Mouse (Mus musculus) heart, embryonic 12.5 days (tissue): Measurements from ENCODE around the gene Gys2. TPM values are rescaled to one million over a fixed set of nuclear protein-coding genes. Genes with fewer than 3 reads are reported as not detected.

Experiments used
- ATAC-seq: fragments of 200-750 bp; cut with Nextera tagmentation; 2 replicates; pipeline ENCODE4 v1.8.0; 2017; ENCODE audit warnings: moderate TSS enrichment, moderate library complexity; ENCODE audit not compliant: insufficient number of reproducible peaks, low FRiP score
- H3K27ac ChIP-seq: fragments of 300-500 bp; sonication (generic); 2 replicates; pipeline ENCODE4 v1.5.1; 2016; ENCODE audit warnings: mild to moderate bottlenecking, moderate library complexity; ENCODE audit not compliant: poor library complexity, severe bottlenecking
- H3K27me3 ChIP-seq: fragments of 300-500 bp; sonication (generic); replicated peaks from 2 replicates; pipeline ENCODE4 v1.6.1; 2016; ENCODE audit warnings: mild to moderate bottlenecking, moderate library complexity
- H3K36me3 ChIP-seq: fragments of 300-500 bp; sonication (generic); 2 replicates; pipeline ENCODE4 v1.6.1; 2016; ENCODE audit warnings: mild to moderate bottlenecking, moderate library complexity
- H3K4me1 ChIP-seq: fragments of 300-500 bp; sonication (generic); replicated peaks from 2 replicates; pipeline ENCODE4 v1.6.1; 2016; ENCODE audit warnings: mild to moderate bottlenecking
- H3K4me2 ChIP-seq: fragments of 300-500 bp; sonication (generic); 2 replicates; pipeline ENCODE4 v1.6.1; 2016; ENCODE audit warnings: mild to moderate bottlenecking, moderate library complexity
- H3K4me3 ChIP-seq: fragments of 300-500 bp; sonication (generic); 2 replicates; pipeline ENCODE4 v1.5.1; 2016; ENCODE audit warnings: mild to moderate bottlenecking
- H3K9ac ChIP-seq: fragments of 300-500 bp; sonication (generic); 2 replicates; pipeline ENCODE4 v1.6.1; 2016; ENCODE audit warnings: mild to moderate bottlenecking, moderate library complexity
- H3K9me3 ChIP-seq: fragments of 300-500 bp; sonication (generic); replicated peaks from 2 replicates; pipeline ENCODE4 v1.6.1; 2016; ENCODE audit warnings: mild to moderate bottlenecking, moderate library complexity
- WGBS: fragments of 180-500 bp; shearing (Covaris S2); methylation state at CpG from one replicate; pipeline ENCODE4 v1.1.7; 2016; 5-methylcytosine and 5-hydroxymethylcytosine counted together
- polyA plus RNA-seq: library from polyadenylated mRNA; unstranded; fragments of >200 nt; fragmentation: Nextera tagmentation; extraction: Ambion mirVana; gene quantifications from 2 replicates; pipeline ENCODE4 v1.2.1, GENCODE M21; 2016

The Gys2 gene
- polyA plus RNA-seq, 1 experiment from 2014 or later: 0.40 TPM

DNA sequence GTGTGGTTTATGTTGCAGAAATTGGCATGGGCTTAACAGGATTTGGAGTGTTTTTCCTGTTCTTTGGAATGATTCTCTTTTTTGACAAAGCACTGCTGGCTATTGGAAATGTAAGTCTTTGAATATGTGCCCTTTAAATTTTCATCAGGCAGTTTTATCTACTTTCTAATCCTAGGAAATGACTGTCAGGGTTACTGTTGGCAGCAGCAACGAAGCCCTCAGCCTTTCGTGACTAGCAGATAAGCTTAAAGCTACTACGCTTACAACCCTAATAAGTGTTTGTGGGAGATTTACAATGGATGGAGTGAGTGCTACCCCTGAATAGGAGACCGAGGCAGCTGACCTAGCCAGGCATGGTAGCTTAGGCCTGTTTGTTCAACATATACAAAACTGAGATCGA is 80.6 kb downstream of the Gys2 start:
- Histone ChIP-seq H3K9me3 (no peaks in the 10 kb centered on the region), H3K4me2 (no peak overlapping the region), H3K36me3 (peaks cover 39% of the 10 kb centered on the region), H3K4me3 (no peak overlapping the region), H3K9ac (peak overlapping the region; percentile 10; the same call in 1 of the 2 replicates), H3K4me1 (peaks cover 27% of the 10 kb centered on the region), H3K27ac (no peak overlapping the region), H3K27me3 (no peaks in the 10 kb centered on the region)
- 54% methylated on average over 5 of the region's 5 CpGs for WGBS
- ATAC-seq: no peak

DNA sequence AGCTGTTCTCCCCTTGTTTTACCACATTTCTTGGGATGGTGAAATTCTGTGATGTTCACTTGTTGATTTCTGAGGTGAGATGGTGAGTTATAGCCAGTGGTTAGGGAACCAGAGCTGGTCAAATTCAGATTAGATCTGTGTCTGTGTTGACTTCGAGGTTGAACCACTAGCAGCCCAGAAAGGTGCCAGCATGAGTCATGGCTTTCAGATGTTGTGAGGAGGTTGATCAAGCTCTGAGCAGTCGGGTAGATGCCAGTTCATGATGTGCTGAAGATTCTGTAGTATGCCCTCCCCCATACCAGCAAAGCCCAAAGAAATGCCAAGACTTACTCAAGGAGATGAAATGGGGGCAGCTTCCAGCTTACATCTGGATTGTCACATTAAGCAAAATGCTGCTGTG is 83.8 kb downstream of the Gys2 start:
- ATAC-seq: no peak
- no peak overlapping the region for H3K4me2 ChIP-seq
- peaks cover 13% of the 10 kb centered on the region for H3K36me3 ChIP-seq
- no peak overlapping the region for H3K9ac ChIP-seq
- H3K4me1 ChIP-seq: peaks cover 31% of the 10 kb centered on the region
- no peak overlapping the region for H3K27ac ChIP-seq
- H3K4me3 ChIP-seq: no peak overlapping the region
- WGBS: 77% methylated on average over 2 of the region's 2 CpGs
- H3K27me3 ChIP-seq: no peaks in the 10 kb centered on the region
- no peaks in the 10 kb centered on the region for H3K9me3 ChIP-seq

DNA sequence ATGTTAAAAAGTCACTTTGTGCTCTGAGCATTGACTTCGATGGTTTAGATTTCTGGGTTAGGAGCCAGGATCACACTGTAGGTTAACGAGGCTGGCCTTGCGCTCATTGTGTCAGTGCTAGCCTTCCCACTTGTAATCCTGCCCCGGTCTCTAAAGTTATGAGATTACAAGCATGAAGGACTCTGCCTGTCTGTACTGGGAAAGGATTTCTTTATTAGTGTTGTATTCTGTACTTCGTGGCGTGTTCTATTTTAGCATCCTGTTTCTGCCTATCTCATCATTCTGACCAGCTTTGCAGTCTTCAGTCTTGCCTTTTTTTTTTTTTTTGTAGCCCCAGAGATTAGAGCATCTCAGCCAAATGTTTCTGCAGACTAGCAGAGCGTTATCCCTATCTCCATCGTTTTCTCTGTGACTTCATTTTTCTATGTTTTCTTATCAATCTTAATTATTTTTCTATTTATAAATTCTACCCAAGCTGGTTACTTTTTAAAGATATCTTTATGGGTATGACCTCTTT is 85.1 kb downstream of the Gys2 start:
- no peaks in the 10 kb centered on the region for H3K9me3 ChIP-seq
- WGBS: 12% methylated on average over 8 of the region's 8 CpGs
- H3K9ac ChIP-seq: peak overlapping the region; percentile 84
- no peak for ATAC-seq
- H3K27me3 ChIP-seq: no peaks in the 10 kb centered on the region
- no peak overlapping the region for H3K27ac ChIP-seq
- H3K4me2 ChIP-seq: peak overlapping the region; percentile 91
- H3K4me3 ChIP-seq: peak overlapping the region; percentile 98
- H3K36me3 ChIP-seq: peaks cover 1% of the 10 kb centered on the region; the same call in 1 of the 2 replicates
- H3K4me1 ChIP-seq: peaks cover 31% of the 10 kb centered on the region

DNA sequence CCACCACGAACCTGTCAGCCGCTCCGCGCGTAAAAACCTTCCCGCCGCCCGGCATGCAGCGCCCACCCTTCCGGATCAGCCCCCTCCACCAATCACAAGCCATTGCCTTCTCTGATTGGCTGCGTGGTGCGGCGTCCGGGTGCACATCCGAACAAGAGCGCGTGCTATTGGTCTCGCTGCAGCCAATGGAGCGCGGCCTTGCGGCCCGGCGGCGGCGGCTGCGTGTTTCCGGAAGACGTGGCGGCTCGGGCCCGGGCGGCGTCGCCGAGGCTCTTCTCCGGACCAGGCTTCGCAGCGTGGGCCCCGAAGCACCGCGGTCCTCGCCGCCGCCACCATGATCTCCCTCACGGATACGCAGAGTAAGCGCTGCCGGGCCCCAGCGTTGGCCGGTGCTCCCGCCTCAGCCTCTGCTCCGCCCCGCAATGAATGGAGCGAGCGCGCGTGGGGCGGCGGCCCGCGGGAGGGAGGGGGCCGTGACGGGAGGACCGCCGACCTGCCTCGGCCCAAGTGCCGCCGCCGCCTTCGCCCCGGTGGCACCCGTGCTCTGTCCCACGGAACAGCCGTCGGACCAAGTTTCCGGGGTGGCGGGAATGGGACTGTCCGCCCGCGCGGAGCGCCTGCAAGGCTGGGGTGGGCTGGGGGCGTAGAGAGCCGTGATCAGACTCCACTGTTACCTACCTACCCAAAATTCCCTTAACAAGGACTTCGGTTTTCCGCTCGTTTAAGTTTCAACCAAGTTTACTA is 85.7 kb downstream of the Gys2 start, which contains the start of the genes Recql and Golt1b:
Gene Recql (minus strand): TSS at position 77 of the 744 bp plus-strand sequence.
Gene Golt1b (plus strand): TSS at position 211 of the 744 bp plus-strand sequence.
- no peaks in the 10 kb centered on the region for H3K9me3 ChIP-seq
- ATAC-seq: peak; percentile 100
- H3K27me3 ChIP-seq: no peaks in the 10 kb centered on the region
- under 1% methylated on average over 85 of the region's 87 CpGs for WGBS
- no peak within 1 kb of the TSS for H3K27ac ChIP-seq
- H3K36me3 ChIP-seq: no peaks in the 10 kb centered on the region
- H3K4me2 ChIP-seq: peak within 1 kb of the TSS; percentile 91
- peak within 1 kb of the TSS; percentile 98 for H3K4me3 ChIP-seq
- H3K9ac ChIP-seq: peak within 1 kb of the TSS; percentile 84
- peaks cover 29% of the 10 kb centered on the region for H3K4me1 ChIP-seq

DNA sequence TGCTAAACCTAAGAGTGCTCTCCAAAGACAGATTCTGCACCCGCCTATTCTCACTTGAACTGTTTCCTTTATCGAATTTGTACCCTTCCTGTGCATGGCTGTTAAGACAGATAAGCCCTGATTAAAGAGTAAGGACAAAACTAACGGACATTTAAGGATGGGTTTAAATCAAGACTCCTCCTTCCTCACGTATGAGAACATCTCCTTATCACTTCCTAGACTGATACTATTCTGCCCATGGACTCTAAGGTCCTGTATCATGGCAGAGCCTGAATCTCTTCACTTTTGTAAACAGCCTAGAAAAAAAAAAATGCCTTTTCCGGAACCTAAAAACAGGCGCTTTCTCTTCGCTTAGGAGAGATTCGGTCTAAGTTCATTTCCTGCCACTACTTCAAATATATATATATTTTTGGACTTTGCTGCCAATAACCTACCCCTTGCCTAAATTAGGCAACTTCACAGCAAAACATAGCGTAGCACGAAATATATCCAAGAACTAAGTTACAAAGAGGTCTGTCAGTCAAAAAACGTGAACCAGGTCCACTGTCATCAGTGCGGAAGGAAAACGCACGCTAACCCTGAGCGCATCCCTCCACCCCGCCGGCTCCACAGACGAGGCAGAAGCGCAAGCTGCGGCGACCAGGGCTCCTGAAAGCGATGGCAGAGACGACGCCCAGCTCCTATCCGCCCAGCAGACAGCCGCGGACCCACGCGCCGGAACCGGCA is 86.5 kb downstream of the Gys2 start:
- Histone ChIP-seq H3K4me3 (peak overlapping the region; percentile 98), H3K4me2 (peak overlapping the region; percentile 69), H3K27ac (no peak overlapping the region), H3K36me3 (no peaks in the 10 kb centered on the region), H3K27me3 (no peaks in the 10 kb centered on the region), H3K9ac (peak overlapping the region; percentile 78), H3K4me1 (peaks cover 21% of the 10 kb centered on the region), H3K9me3 (no peaks in the 10 kb centered on the region)
- WGBS: 3% methylated on average over 31 of the region's 31 CpGs
- ATAC-seq: peak; percentile 66

DNA sequence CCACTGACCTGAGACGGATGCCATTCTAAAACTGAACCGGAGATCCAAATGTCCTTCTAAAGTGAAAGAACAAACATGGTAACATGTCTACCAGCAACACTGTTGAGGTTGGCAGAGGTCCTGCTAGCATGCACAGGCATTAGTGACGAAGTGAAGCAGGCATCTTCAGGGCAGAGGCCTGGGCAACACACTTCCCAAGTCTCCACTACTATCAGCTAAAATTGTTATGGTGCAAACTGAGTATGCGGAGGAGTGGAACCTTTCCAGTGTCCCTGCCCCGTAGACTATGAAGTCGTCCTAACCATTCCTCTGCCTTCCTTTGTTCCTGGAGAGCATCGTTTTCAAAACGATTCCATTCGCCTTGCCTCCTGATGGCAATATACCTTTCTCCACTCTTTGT is 88.4 kb downstream of the Gys2 start:
- Histone ChIP-seq H3K4me2 (no peak overlapping the region), H3K9ac (no peak overlapping the region), H3K27ac (no peak overlapping the region), H3K27me3 (no peaks in the 10 kb centered on the region), H3K36me3 (no peaks in the 10 kb centered on the region), H3K4me3 (no peak overlapping the region), H3K9me3 (no peaks in the 10 kb centered on the region), H3K4me1 (peaks cover 17% of the 10 kb centered on the region)
- WGBS: 86% methylated on average over 9 of the region's 9 CpGs
- no peak for ATAC-seq

DNA sequence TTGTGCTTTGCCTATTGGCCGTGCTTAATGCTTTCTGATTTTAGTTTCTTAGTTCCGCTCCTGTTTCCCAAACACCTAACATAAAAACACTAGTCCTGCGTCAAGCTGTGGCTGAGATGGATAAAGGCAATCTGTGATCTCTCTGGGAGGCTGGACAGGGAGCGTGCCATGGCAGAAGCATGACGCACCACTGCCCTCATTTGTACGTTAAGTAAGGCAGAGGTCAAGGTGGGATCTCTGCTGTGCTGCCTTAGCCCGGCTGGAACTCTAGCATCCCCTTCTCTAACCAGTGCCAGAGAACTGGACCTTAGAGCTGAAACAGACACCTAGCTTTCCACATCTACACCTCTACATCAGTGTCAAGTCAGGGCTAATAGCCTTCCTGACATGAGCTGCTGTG is 91.3 kb downstream of the Gys2 start:
- Histone ChIP-seq H3K9me3 (no peaks in the 10 kb centered on the region), H3K4me1 (peaks cover 4% of the 10 kb centered on the region), H3K9ac (no peak overlapping the region), H3K36me3 (peaks cover 7% of the 10 kb centered on the region; the same call in 1 of the 2 replicates), H3K4me2 (no peak overlapping the region), H3K27me3 (no peaks in the 10 kb centered on the region), H3K4me3 (no peak overlapping the region), H3K27ac (no peak overlapping the region)
- 90% methylated on average over 7 of the region's 7 CpGs for WGBS
- ATAC-seq: no peak

DNA sequence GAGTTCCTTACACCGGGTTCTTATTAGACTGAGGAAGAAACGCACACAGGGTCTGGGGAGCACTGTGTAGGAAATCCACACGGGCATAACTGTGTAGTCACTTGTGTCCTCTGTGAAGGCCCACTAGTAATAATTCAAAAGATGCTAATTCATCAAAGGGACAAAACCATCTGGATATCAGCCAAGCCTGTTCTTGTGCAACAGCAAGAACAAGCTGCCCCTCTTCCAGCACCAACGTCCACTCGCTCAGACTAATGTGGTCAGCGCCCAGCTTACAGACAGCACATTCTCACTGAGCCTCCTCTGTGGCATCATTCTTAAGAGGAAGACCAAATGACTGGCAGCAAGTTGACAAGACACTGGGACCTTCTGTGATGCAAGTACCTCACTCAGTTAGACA is 92.9 kb downstream of the Gys2 start:
- H3K4me1 ChIP-seq: no peaks in the 10 kb centered on the region
- no peaks in the 10 kb centered on the region for H3K27me3 ChIP-seq
- H3K9ac ChIP-seq: no peak overlapping the region
- no peak overlapping the region for H3K4me2 ChIP-seq
- ATAC-seq: no peak
- peaks cover 23% of the 10 kb centered on the region for H3K36me3 ChIP-seq
- no peaks in the 10 kb centered on the region for H3K9me3 ChIP-seq
- H3K4me3 ChIP-seq: no peak overlapping the region
- 85% methylated on average over 6 of the region's 6 CpGs for WGBS
- no peak overlapping the region for H3K27ac ChIP-seq

DNA sequence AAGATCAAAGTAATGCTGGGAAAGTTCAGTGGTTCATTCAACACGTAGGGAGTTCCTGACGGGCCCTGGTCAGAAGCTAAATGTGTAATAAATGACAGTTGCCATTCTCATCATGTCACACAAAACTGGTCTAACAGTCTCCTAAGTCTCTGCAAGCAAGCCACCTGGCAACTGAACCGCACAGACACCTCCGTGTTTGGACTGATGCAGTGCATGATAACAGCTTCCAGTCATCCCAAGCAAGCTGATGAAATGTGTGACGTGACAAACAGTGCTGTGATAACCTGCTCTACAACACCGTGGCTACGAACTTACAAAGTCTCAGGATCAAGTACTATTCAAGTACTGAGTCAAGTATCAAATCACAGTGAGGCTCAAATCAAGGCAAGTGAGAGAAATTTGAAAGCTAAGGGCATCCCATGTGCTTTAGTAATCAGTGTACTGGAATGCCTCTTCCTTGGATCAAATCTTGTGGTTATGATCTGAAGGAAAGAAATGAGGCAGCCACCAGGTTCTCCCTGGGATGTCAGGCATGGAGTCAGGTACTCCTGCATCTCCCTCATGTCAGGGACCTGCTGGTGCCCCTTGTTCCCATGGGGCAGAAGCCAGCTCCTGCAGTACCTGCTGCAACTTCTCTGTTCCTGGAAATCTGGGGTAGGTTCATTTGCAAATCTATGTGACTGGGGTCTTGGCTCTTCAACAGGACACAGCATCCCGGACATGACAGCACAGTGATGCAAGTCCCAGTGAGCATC is 94.2 kb downstream of the Gys2 start:
- no peaks in the 10 kb centered on the region for H3K4me1 ChIP-seq
- no peak overlapping the region for H3K4me2 ChIP-seq
- H3K9ac ChIP-seq: no peak overlapping the region
- no peak for ATAC-seq
- 80% methylated on average over 8 of the region's 8 CpGs for WGBS
- H3K4me3 ChIP-seq: no peak overlapping the region
- no peaks in the 10 kb centered on the region for H3K27me3 ChIP-seq
- no peaks in the 10 kb centered on the region for H3K9me3 ChIP-seq
- peaks cover 33% of the 10 kb centered on the region for H3K36me3 ChIP-seq
- H3K27ac ChIP-seq: no peak overlapping the region

DNA sequence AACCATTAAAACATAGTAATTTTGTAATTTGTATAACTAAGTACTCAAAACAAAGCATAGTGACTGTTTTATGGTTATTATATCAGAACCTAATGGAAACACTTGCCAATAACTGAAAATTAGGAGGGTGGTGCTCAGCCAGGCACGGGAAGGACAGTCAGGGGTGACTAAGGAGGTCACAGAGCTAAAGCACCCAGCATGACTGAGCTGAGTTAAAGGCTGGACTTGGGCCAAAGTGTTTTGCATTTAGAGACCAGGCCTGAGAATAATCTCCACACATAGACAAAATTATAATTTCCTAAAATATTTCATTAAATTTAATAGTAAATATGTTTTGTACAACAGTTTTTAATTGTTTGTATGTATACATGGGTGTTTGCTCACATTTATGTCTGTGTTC is 95.8 kb downstream of the Gys2 start:
- WGBS: 81% methylated on average over 1 of the region's 1 CpGs
- Histone ChIP-seq H3K4me3 (no peak overlapping the region), H3K27me3 (no peaks in the 10 kb centered on the region), H3K4me2 (no peak overlapping the region), H3K36me3 (peaks cover 45% of the 10 kb centered on the region), H3K4me1 (no peaks in the 10 kb centered on the region), H3K9ac (no peak overlapping the region), H3K9me3 (no peaks in the 10 kb centered on the region), H3K27ac (no peak overlapping the region)
- no peak for ATAC-seq
